Mouse (Mus musculus): Measurements from ENCODE around the gene Nr2f1.

Gene Nr2f1

GRCm38 (mm10) chr13:78198871-78199641 lies 501 bp downstream of the Nr2f1 start:
- peak; percentile 50 to 67 for DNase-seq

GRCm38 (mm10) chr13:78198391-78198870 lies 1.1 kb downstream of the Nr2f1 start:
- peak; percentile 15 to 43 for DNase-seq

GRCm38 (mm10) chr13:78197819-78198390 lies 1.7 kb downstream of the Nr2f1 start:
- peak; percentile 7 to 37 for DNase-seq

- no peak for DNase-seq
These were observed 2.2 kb downstream of the Nr2f1 start for GRCm38 (mm10) chr13:78197286-78197818.

- no peak for DNase-seq
These were observed 3.2 kb downstream of the Nr2f1 start for GRCm38 (mm10) chr13:78196236-78196796.

- no peak for DNase-seq
These were observed 3.9 kb downstream of the Nr2f1 start for GRCm38 (mm10) chr13:78195601-78196115.

- no peak for DNase-seq
These were observed 4.5 kb downstream of the Nr2f1 start for GRCm38 (mm10) chr13:78194850-78195600.

GRCm38 (mm10) chr13:78194135-78194849 lies 5.3 kb downstream of the Nr2f1 start:
- DNase-seq, result no peak

- DNase-seq, result no peak
These were observed 6.3 kb downstream of the Nr2f1 start for GRCm38 (mm10) chr13:78193211-78193610.

GRCm38 (mm10) chr13:78189586-78189985 lies 10.0 kb downstream of the Nr2f1 start:
- no peak for DNase-seq

- no peak for DNase-seq
These were observed 11.7 kb downstream of the Nr2f1 start for GRCm38 (mm10) chr13:78187833-78188232.

GRCm38 (mm10) chr13:78186340-78186946 lies 13.1 kb downstream of the Nr2f1 start:
- peak in 1 of 2 experiments; percentile 32 for DNase-seq

GRCm38 (mm10) chr13:78184786-78185466 lies 14.6 kb downstream of the Nr2f1 start:
- DNase-seq, result no peak

GRCm38 (mm10) chr13:78183986-78184385 lies 15.6 kb downstream of the Nr2f1 start:
- no peak for DNase-seq

GRCm38 (mm10) chr13:78183004-78183403 lies 16.6 kb downstream of the Nr2f1 start:
- DNase-seq, result no peak

GRCm38 (mm10) chr13:78181930-78182558 lies 17.5 kb downstream of the Nr2f1 start:
- DNase-seq, result no peak

GRCm38 (mm10) chr13:78181071-78181929 lies 18.3 kb downstream of the Nr2f1 start:
- DNase-seq, result no peak

GRCm38 (mm10) chr13:78180261-78180660 lies 19.3 kb downstream of the Nr2f1 start:
- no peak for DNase-seq

Measured in kidney, postnatal 25 days (tissue).